Mouse (Mus musculus) lung, embryonic 16.5 days (tissue): ENCODE data around the gene Hirip3. TPM values are rescaled to one million over a fixed set of nuclear protein-coding genes. Genes with fewer than 3 reads are reported as not detected.

ENCODE experiments used
- polyA plus RNA-seq: library from polyadenylated mRNA; unstranded; fragments of >200 nt; fragmentation: Nextera tagmentation; extraction: Ambion mirVana; gene quantifications from 2 replicates; pipeline ENCODE4 v1.2.1, GENCODE M21; 2015

The Hirip3 gene
- polyA plus RNA-seq, 1 experiment from 2014 or later: 30.3 TPM

Other genes starting within 250 kb of the Hirip3 start
- gene Nupr1, start 231.1 kb upstream of the Hirip3 start, polyA plus RNA-seq: 34.2 and 53.9 TPM in 2 replicates
- 42.9 and 47.3 TPM in 2 replicates for gene Sgf29, start 212.7 kb upstream of the Hirip3 start, polyA plus RNA-seq
- 12.3 and 21.1 TPM in 2 replicates for gene Sult1a1, start 185.5 kb upstream of the Hirip3 start, polyA plus RNA-seq
- gene Bola2, start 166.6 kb upstream of the Hirip3 start, polyA plus RNA-seq: 102 and 108 TPM in 2 replicates
- 11.1 and 11.9 TPM in 2 replicates for gene Slx1b, start 166.2 kb upstream of the Hirip3 start, polyA plus RNA-seq
- gene Coro1a, start 154.2 kb upstream of the Hirip3 start, polyA plus RNA-seq: 42.4 and 59.5 TPM in 2 replicates
- gene Mapk3, start 102.4 kb upstream of the Hirip3 start, polyA plus RNA-seq: 138 and 139 TPM in 2 replicates
- gene Gdpd3, start 95.6 kb upstream of the Hirip3 start, polyA plus RNA-seq: 2.9 and 4.2 TPM in 2 replicates
- gene Ypel3, start 85.0 kb upstream of the Hirip3 start, polyA plus RNA-seq: 111 and 123 TPM in 2 replicates
- 0.25 and 0.68 TPM in 2 replicates for gene Tbx6, start 80.5 kb upstream of the Hirip3 start, polyA plus RNA-seq
- 232 and 243 TPM in 2 replicates for gene Ppp4c, start 69.5 kb upstream of the Hirip3 start, polyA plus RNA-seq
- 0.36 and 0.38 TPM in 2 replicates for gene Fam57b, start 64.3 kb upstream of the Hirip3 start, polyA plus RNA-seq
- gene 4930451I11Rik, start 30.3 kb upstream of the Hirip3 start, polyA plus RNA-seq: not detected in 2 replicates
- gene Doc2a, start 14.6 kb upstream of the Hirip3 start, polyA plus RNA-seq: 0.49 and 0.63 TPM in 2 replicates
- 76.5 and 89.3 TPM in 2 replicates for gene Ino80e, start 405 bp downstream of the Hirip3 start, polyA plus RNA-seq
- 55.8 and 58.3 TPM in 2 replicates for gene Taok2, start 22.7 kb downstream of the Hirip3 start, polyA plus RNA-seq
- gene Tmem219, start 60.9 kb downstream of the Hirip3 start, polyA plus RNA-seq: 28.4 and 30.8 TPM in 2 replicates
- 11.7 and 12.3 TPM in 2 replicates for gene Kctd13, start 66.9 kb downstream of the Hirip3 start, polyA plus RNA-seq
- gene Asphd1, start 87.6 kb downstream of the Hirip3 start, polyA plus RNA-seq: 0.14 and 0.20 TPM in 2 replicates
- 0.36 and 0.63 TPM in 2 replicates for gene Sez6l2, start 88.6 kb downstream of the Hirip3 start, polyA plus RNA-seq
- gene Cdipt, start 113.9 kb downstream of the Hirip3 start, polyA plus RNA-seq: 119 and 122 TPM in 2 replicates
- gene Cdiptos, start 114.1 kb downstream of the Hirip3 start, polyA plus RNA-seq: 0.89 and 2.1 TPM in 2 replicates
- 14.9 and 17.9 TPM in 2 replicates for gene Mvp, start 152.6 kb downstream of the Hirip3 start, polyA plus RNA-seq
- gene Pagr1b, start 154.5 kb downstream of the Hirip3 start, polyA plus RNA-seq: 0.62 and 0.93 TPM in 2 replicates
- gene Pagr1a, start 155.4 kb downstream of the Hirip3 start, polyA plus RNA-seq: 45.9 and 67.2 TPM in 2 replicates
- gene Gm42742, start 159.1 kb downstream of the Hirip3 start, polyA plus RNA-seq: 39.1 and 63.1 TPM in 2 replicates
- gene Prrt2, start 159.2 kb downstream of the Hirip3 start, polyA plus RNA-seq: 4.5 TPM in 2 replicates
- 38.6 and 46.1 TPM in 2 replicates for gene Maz, start 165.1 kb downstream of the Hirip3 start, polyA plus RNA-seq
- 140 and 153 TPM in 2 replicates for gene Kif22, start 180.5 kb downstream of the Hirip3 start, polyA plus RNA-seq
- gene Zg16, start 225.4 kb downstream of the Hirip3 start, polyA plus RNA-seq: 7.1 TPM in 1 of 2 replicates, not detected in the other
- gene AI467606, start 229.4 kb downstream of the Hirip3 start, polyA plus RNA-seq: 11.5 and 12.8 TPM in 2 replicates